Mouse (Mus musculus): ENCODE data around the gene Ccr1l1. TPM values are rescaled to one million over a fixed set of nuclear protein-coding genes. Genes with fewer than 3 reads are reported as not detected.

Gene Ccr1l1
- total RNA-seq, 2 experiments from 2014 or later, result not detected

GRCm38 (mm10) chr9:123931761-123932700, 46.2 kb downstream of the Ccr1l1 start:
- DNase-seq (ENCODE audit: extremely low spot score in 1 of 2, low spot score in 2 of 2), result peak in 1 of 2 experiments; percentile 17

GRCm38 (mm10) chr9:123930926-123931325, 47.3 kb downstream of the Ccr1l1 start:
- intact Hi-C loops (cut with DNase I), result no loop called here

More at GRCm38 (mm10) chr9:123931761-123932700, 46.2 kb downstream of the Ccr1l1 start:
- intact Hi-C loops (cut with DNase I), result no loop called here

DNA sequence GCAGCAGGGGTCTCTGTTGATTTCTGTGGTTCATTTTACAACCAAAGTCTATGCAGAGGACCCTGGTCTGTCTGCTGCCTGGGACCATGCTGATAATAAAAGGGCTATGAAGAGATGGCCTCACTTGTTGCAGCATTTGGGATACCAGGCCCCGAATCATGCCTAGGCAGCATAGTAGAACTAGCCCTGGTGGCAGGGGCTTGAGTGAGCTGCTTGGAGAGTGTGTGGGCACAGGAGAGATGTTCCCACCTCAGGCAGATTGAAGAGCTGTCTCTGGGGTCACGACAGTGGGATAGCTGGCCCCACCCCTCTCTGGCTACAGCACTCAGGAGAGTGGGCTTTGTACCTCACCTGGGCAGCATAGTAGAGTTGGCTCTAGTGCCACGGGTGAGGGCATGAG, 47.7 kb downstream of the Ccr1l1 start:
- intact Hi-C loops (cut with DNase I), result no loop called here
- peak in 1 of 2 experiments; percentile 21 for DNase-seq (ENCODE audit: extremely low spot score in 1 of 2, low spot score in 2 of 2)

More at GRCm38 (mm10) chr9:123930926-123931325, 47.3 kb downstream of the Ccr1l1 start:
- DNase-seq (ENCODE audit: extremely low spot score in 1 of 2, low spot score in 2 of 2), result no peak

- intact Hi-C loops (cut with DNase I), result no loop called here
- no peak for DNase-seq (ENCODE audit: extremely low spot score in 1 of 2, low spot score in 2 of 2)
These were observed 48.3 kb downstream of the Ccr1l1 start for GRCm38 (mm10) chr9:123929936-123930335.

DNA sequence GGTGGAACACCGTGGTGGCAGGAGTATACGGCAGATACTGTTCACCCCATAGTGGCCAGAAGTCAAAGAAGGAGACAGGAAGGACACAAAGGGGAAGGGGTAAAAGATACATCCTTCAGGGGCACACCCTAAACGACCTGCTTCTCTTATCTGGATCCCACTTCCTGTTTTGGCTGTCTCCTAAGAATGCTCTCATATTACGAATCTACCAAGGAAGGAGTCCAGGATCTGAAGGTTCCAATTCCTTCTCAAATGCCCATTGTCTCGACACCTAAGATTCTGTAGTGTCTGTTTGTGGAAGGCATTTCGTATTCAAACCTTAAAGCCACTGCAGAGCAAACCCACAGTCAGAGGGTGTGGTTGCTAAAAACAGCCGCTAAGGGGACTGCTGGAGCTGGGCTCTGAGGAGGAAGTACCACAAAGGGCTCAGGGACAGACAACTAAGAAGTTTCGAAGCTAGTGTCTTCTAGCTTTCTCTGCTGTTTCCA, 49.4 kb downstream of the Ccr1l1 start:
- intact Hi-C loops (cut with DNase I), result no loop called here
- peak in 1 of 2 experiments; percentile 35 for DNase-seq (ENCODE audit: extremely low spot score in 1 of 2, low spot score in 2 of 2)

DNA sequence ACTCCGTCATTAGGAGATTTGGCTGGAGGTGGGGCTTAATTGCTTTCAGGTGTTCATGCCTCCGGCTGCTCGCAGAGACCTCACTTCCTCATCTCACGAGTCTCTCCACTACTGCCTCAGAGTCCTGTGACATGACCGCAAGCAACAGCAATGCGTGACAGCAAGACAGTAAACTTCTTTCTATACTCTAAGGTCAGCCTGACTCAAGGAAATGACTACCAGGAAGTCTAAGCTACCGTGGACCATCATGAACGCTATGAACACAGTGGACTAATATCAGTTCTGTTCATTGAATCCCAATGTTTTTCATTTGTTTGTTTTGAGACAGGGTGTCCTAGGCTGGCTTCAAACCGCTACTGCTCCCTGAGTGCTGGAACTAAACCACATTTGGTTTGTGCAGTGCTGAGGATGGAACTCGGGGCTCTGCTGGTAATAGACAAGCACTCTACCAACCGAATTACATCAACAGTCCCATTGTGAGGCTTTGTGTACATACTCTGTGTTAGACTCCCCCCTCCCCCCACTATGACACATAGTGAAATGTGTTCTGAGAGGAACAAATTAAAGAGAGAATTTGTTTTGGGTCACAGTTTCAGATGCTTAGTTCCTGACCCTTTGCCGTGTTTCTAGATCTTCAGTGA, 50.0 kb downstream of the Ccr1l1 start:
- peak in 1 of 2 experiments; percentile 21 for DNase-seq (ENCODE audit: extremely low spot score in 1 of 2, low spot score in 2 of 2)
- intact Hi-C loops (cut with DNase I), result no loop called here

DNA sequence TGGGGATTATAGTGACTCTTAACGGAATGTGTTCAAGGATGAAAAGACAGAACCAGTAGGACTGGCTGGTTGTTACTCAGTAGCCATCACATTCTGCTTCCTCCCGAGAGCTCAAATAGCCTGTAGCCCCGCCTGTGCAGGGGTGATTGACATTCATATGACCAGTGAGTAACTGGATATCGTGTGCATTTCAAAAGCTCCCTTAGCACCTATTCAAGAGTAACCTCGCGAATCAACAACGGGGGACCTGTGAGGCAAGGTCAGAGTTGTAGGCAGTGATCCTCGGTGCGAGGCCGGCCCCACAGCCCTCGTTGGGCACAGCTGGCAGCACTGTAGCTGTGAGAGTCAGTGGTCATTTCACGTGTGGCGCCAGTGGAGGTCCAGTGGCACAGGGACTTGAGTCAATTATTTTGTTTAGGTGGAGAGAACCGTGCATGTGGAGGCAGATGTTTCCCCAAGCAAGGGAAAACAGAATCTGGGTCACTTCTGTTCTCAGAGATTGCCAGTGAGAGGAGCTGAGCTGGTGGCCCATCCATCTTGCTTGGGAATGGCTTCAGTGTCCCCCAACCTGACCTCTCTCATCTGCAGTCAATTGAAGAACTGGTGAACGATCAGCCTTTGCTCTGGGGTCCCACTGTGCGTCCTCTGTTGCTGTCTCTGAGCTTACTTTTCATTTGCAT, 50.8 kb downstream of the Ccr1l1 start:
- peak in 1 of 2 experiments; percentile 27 for DNase-seq (ENCODE audit: extremely low spot score in 1 of 2, low spot score in 2 of 2)
- intact Hi-C loops (cut with DNase I), result no loop called here

Other genes starting within 250 kb of the Ccr1l1 start
- not detected for gene Cxcr6, start 171.9 kb downstream of the Ccr1l1 start, total RNA-seq (2021)
- gene Fyco1, start 126.5 kb downstream of the Ccr1l1 start, total RNA-seq (2021), result 10 to 100 TPM; 20.5 to 21.1 TPM
- gene Xcr1, start 116.4 kb downstream of the Ccr1l1 start, total RNA-seq (2021), result not detected
- gene Ccr1, start 9.7 kb downstream of the Ccr1l1 start, total RNA-seq (2021), result 1 to 10 TPM; 1.2 to 1.9 TPM
- gene Ccr3, start 43.6 kb upstream of the Ccr1l1 start, total RNA-seq (2021), result under 1 TPM in 1 of 2 experiments, not detected in 1; 0.10 TPM
- under 1 TPM; 0.06 to 0.24 TPM for gene Ccr2, start 123.5 kb upstream of the Ccr1l1 start, total RNA-seq (2021)
- 1 to 10 TPM; 6.0 to 7.4 TPM for gene Ccr5, start 143.1 kb upstream of the Ccr1l1 start, total RNA-seq (2021)

All from left cerebral cortex, postnatal 10 days (tissue).